Mouse (Mus musculus) cortical plate, adult 2 months (tissue): ENCODE measurements around the gene Sytl3. TPM values are rescaled to one million over a fixed set of nuclear protein-coding genes. Genes with fewer than 3 reads are reported as not detected.
"Not testable (repeated sequence)": the region's sequence is repeated elsewhere in the genome, so short reads cannot be mapped to it uniquely, and the experiment has no call there.

Source experiments
- H3K27ac ChIP-seq: fragments of 200-500 bp; 2 replicates; pipeline ENCODE4 v1.5.1; 2012; ENCODE audit warnings: low read length, control low read depth, inconsistent platforms; ENCODE audit not compliant: insufficient read depth
- H3K4me1 ChIP-seq: fragments of 200-500 bp; 2 replicates; pipeline ENCODE4 v1.6.1; 2011; ENCODE audit warnings: low read length; ENCODE audit not compliant: control insufficient read depth, insufficient read depth
- H3K4me3 ChIP-seq: fragments of 200-500 bp; 2 replicates; pipeline ENCODE4 v1.5.1; 2011; ENCODE audit warnings: mild to moderate bottlenecking, low read length, control low read depth; ENCODE audit not compliant: insufficient read depth
- polyA plus RNA-seq: library from polyadenylated mRNA; depleted of rRNA; stranded (reverse); fragments of >200 nt; gene quantifications from 2 replicates; pipeline ENCODE4 v1.2.3, GENCODE M21; 2012

Gene Sytl3
- polyA plus RNA-seq, 1 experiment, result 0.13 TPM

- not testable (repeated sequence) for H3K4me3 ChIP-seq, H3K4me1 ChIP-seq, H3K27ac ChIP-seq
Observed at GRCm38 (mm10) chr17:6656471-6656870, 2.4 kb upstream of the Sytl3 start.

GRCm38 (mm10) chr17:6660589-6660988, 1.7 kb downstream of the Sytl3 start:
- H3K4me1 ChIP-seq, H3K4me3 ChIP-seq, H3K27ac ChIP-seq: not testable (repeated sequence)

- H3K4me3 ChIP-seq, H3K27ac ChIP-seq, H3K4me1 ChIP-seq: not testable (repeated sequence)
Observed at GRCm38 (mm10) chr17:6661093-6661816, 2.4 kb downstream of the Sytl3 start.

- not testable (repeated sequence) for H3K4me1 ChIP-seq, H3K27ac ChIP-seq, H3K4me3 ChIP-seq
Observed at GRCm38 (mm10) chr17:6662840-6663239, 3.9 kb downstream of the Sytl3 start.

- H3K4me1 ChIP-seq, H3K4me3 ChIP-seq, H3K27ac ChIP-seq: not testable (repeated sequence)
Observed at GRCm38 (mm10) chr17:6665389-6665788, 6.5 kb downstream of the Sytl3 start.

- not testable (repeated sequence) for H3K4me3 ChIP-seq, H3K27ac ChIP-seq, H3K4me1 ChIP-seq
Observed at GRCm38 (mm10) chr17:6668522-6668921, 9.6 kb downstream of the Sytl3 start.

GRCm38 (mm10) chr17:6674297-6674696, 15.4 kb downstream of the Sytl3 start:
- H3K27ac ChIP-seq, H3K4me3 ChIP-seq, H3K4me1 ChIP-seq: not testable (repeated sequence)

- H3K4me1 ChIP-seq, H3K27ac ChIP-seq, H3K4me3 ChIP-seq: not testable (repeated sequence)
Observed at GRCm38 (mm10) chr17:6678063-6678462, 19.2 kb downstream of the Sytl3 start.

- not testable (repeated sequence) for H3K4me1 ChIP-seq, H3K27ac ChIP-seq, H3K4me3 ChIP-seq
Observed at GRCm38 (mm10) chr17:6681721-6682120, 22.8 kb downstream of the Sytl3 start.

- not testable (repeated sequence) for H3K27ac ChIP-seq, H3K4me1 ChIP-seq, H3K4me3 ChIP-seq
Observed at GRCm38 (mm10) chr17:6683702-6684101, 24.8 kb downstream of the Sytl3 start.

- H3K27ac ChIP-seq, H3K4me3 ChIP-seq, H3K4me1 ChIP-seq: not testable (repeated sequence)
Observed at GRCm38 (mm10) chr17:6684464-6685287, 25.8 kb downstream of the Sytl3 start.

- not testable (repeated sequence) for H3K27ac ChIP-seq, H3K4me1 ChIP-seq
Observed at GRCm38 (mm10) chr17:6685288-6685818, 26.5 kb downstream of the Sytl3 start.

GRCm38 (mm10) chr17:6686299-6686971, 27.5 kb downstream of the Sytl3 start:
- H3K27ac ChIP-seq, H3K4me3 ChIP-seq, H3K4me1 ChIP-seq: not testable (repeated sequence)

More at GRCm38 (mm10) chr17:6685288-6685818, 26.5 kb downstream of the Sytl3 start:
- H3K4me3 ChIP-seq, result not testable (repeated sequence)

GRCm38 (mm10) chr17:6689344-6689743, 30.5 kb downstream of the Sytl3 start:
- H3K4me3 ChIP-seq, H3K27ac ChIP-seq, H3K4me1 ChIP-seq: not testable (repeated sequence)
